Mouse (Mus musculus): ENCODE measurements at regions not wholly inside any gene's neighbourhood (a gene's known extent, or its start where the extent isn't known, plus 50 kb on each side); places are given as distances from the start of the nearest gene placed in this dataset.

DNA sequence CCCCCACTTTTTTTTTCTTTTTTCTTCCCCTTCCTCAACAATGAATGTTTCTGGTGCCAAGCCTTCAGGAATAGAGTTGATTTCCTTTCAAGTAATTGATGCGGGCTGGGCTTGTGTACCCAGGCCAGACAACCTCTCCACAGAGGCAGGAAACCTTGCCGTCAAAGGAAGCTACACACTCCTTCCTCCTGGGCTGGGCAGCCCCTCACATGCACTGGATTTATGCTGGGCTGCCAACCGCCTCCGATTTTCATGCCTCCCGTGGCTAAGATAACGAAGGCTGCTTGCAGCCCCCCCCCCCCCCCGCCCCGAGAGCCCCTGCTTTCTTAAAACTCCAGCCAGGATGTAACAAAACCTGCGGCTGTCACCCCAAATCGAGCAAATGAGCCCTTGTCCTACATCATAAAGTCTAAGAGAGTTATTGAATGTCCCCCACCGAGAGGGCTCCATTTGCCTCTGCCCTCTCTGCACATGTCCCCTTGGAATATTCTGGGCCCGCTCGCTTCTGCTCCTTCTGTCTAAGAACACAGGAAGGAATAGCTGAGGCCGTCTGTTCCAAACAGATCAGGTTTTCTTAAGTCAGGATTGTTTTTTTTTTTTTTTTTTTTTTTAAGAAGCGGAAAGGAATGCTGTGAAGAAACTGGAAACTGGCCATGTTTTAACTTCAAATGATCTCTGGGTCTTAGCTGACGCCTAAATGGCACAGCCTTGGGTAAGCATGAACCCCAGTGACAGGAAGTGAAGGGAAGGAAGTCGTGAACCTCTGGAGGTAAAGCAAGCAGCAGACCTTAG, 220.1 kb upstream of the Irx5 start:
- TF ChIP-seq EP300 (IDR thresholded peaks at IDR 0.05) (no peak), CTCF (IDR thresholded peaks at IDR 0.05) (no peak)

Measured in lung, postnatal 0 days (tissue).